Mouse (Mus musculus): ENCODE results near the gene Lgi2. TPM values are rescaled to one million over a fixed set of nuclear protein-coding genes. Genes with fewer than 3 reads are reported as not detected.

Lgi2 gene
- polyA plus RNA-seq, 1 experiment from 2014 or later = 3.8 TPM

DNA sequence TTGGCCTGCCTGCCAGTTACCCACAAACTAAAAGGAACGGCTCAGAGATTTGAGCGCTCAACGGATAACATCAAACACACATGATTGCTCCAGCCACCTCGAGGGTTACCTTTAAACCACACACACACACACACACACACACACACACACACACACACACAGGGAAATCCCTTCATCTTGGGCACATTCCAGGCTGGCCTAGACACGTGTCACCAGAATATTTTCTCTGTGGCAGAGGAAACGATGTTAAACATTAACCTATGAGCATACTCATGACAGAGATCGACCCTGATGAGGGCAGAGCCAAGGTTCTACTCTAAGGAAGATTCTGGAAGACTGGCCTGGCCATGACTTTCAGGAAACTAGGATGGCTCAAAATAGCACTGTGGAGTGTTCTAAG, 29.2 kb downstream of the Lgi2 start:
- no peak overlapping the region for H3K4me2 ChIP-seq
- no peaks in the 10 kb centered on the region for H3K9me3 ChIP-seq (replicated peaks)
- H3K36me3 ChIP-seq = no peaks in the 10 kb centered on the region
- H3K27ac ChIP-seq (ENCODE audit: poor library complexity, severe bottlenecking) = no peak overlapping the region
- no peaks in the 10 kb centered on the region for H3K27me3 ChIP-seq (replicated peaks)
- WGBS = 73% methylated on average over 7 of the region's 7 CpGs
- no peak overlapping the region for H3K9ac ChIP-seq
- ATAC-seq (ENCODE audit: insufficient number of reproducible peaks, low FRiP score) = no peak
- H3K4me1 ChIP-seq (replicated peaks) = peaks cover 22% of the 10 kb centered on the region
- no peak overlapping the region for H3K4me3 ChIP-seq

DNA sequence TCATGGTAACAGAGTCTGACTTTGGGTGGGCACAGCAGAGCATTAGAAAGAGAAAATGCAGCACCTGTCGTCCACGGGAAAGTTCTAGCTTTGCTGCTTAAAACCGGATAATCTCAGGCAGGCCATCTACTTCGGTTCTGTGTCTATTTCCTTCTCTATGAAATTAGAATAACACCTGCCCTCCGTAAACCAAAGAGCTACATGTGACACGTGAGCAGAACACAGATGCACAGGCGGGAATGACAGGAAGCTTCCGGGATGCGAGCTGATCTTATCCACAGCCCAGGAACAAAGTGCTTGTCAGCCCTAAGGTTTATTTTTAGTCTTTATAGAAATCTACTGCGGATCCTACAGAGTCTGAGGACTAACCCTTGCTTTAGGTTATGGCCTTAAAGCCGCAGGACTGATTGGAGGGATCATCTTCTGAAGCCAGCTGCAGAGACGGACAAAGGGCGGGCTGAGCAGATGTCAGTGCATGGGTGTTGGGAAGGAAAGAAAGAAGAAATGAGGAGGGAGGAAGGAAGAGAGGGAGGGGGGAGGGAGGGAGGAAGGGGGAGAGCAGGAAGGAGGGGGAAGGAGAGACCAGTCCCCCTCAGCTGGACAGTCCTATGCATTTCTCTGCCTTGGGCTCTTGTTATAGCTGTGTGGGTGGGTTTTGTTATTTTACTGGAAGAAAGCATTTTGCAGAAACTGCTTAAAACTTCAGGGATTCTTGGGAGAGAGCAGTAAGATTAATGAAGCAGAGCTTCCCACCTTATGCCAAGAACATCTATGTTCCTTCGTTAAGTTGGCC, 31.3 kb downstream of the Lgi2 start:
- H3K27me3 ChIP-seq (replicated peaks) = no peaks in the 10 kb centered on the region
- H3K4me2 ChIP-seq = peak overlapping the region; percentile 32
- H3K9ac ChIP-seq = no peak overlapping the region
- H3K9me3 ChIP-seq (replicated peaks) = no peaks in the 10 kb centered on the region
- no peaks in the 10 kb centered on the region for H3K36me3 ChIP-seq
- WGBS = 45% methylated on average over 14 of the region's 14 CpGs
- H3K4me1 ChIP-seq (replicated peaks) = peaks cover 22% of the 10 kb centered on the region
- H3K4me3 ChIP-seq = no peak overlapping the region
- no peak for ATAC-seq (ENCODE audit: insufficient number of reproducible peaks, low FRiP score)
- H3K27ac ChIP-seq (ENCODE audit: poor library complexity, severe bottlenecking) = no peak overlapping the region

GRCm38 (mm10) chr5:52533705-52534104, 32.6 kb downstream of the Lgi2 start:
- Histone ChIP-seq H3K4me1 (replicated peaks) (peaks cover 29% of the 10 kb centered on the region), H3K36me3 (no peaks in the 10 kb centered on the region), H3K4me2 (no peak overlapping the region), H3K9ac (no peak overlapping the region), H3K27ac (ENCODE audit: poor library complexity, severe bottlenecking) (no peak overlapping the region), H3K4me3 (no peak overlapping the region), H3K27me3 (replicated peaks) (no peaks in the 10 kb centered on the region), H3K9me3 (replicated peaks) (no peaks in the 10 kb centered on the region)
- no peak for ATAC-seq (ENCODE audit: insufficient number of reproducible peaks, low FRiP score)
- WGBS = 61% methylated on average over 9 of the region's 9 CpGs

GRCm38 (mm10) chr5:52528545-52528944, 37.7 kb downstream of the Lgi2 start:
- no peak overlapping the region for H3K27ac ChIP-seq (ENCODE audit: poor library complexity, severe bottlenecking)
- no peaks in the 10 kb centered on the region for H3K36me3 ChIP-seq
- H3K9ac ChIP-seq = no peak overlapping the region
- no peaks in the 10 kb centered on the region for H3K9me3 ChIP-seq (replicated peaks)
- WGBS = 40% methylated on average over 7 of the region's 7 CpGs
- no peak overlapping the region for H3K4me3 ChIP-seq
- no peaks in the 10 kb centered on the region for H3K27me3 ChIP-seq (replicated peaks)
- H3K4me1 ChIP-seq (replicated peaks) = peaks cover 12% of the 10 kb centered on the region; the same call in 1 of the 2 replicates
- H3K4me2 ChIP-seq = no peak overlapping the region
- ATAC-seq (ENCODE audit: insufficient number of reproducible peaks, low FRiP score) = no peak

- no peak overlapping the region for H3K27ac ChIP-seq (ENCODE audit: poor library complexity, severe bottlenecking)
- H3K9ac ChIP-seq = no peak overlapping the region
- no peaks in the 10 kb centered on the region for H3K27me3 ChIP-seq (replicated peaks)
- WGBS = 77% methylated on average over 8 of the region's 8 CpGs
- no peaks in the 10 kb centered on the region for H3K9me3 ChIP-seq (replicated peaks)
- ATAC-seq (ENCODE audit: insufficient number of reproducible peaks, low FRiP score) = no peak
- no peak overlapping the region for H3K4me3 ChIP-seq
- no peaks in the 10 kb centered on the region for H3K36me3 ChIP-seq
- peaks cover 12% of the 10 kb centered on the region; the same call in 1 of the 2 replicates for H3K4me1 ChIP-seq (replicated peaks)
- no peak overlapping the region for H3K4me2 ChIP-seq
Observed at GRCm38 (mm10) chr5:52526324-52526986, 39.8 kb downstream of the Lgi2 start.

GRCm38 (mm10) chr5:52524207-52524606, 42.1 kb downstream of the Lgi2 start:
- Histone ChIP-seq H3K9me3 (replicated peaks) (peaks cover 7% of the 10 kb centered on the region; the same call in 1 of the 2 replicates), H3K4me2 (no peak overlapping the region), H3K9ac (no peak overlapping the region), H3K4me1 (replicated peaks) (peaks cover 9% of the 10 kb centered on the region; the same call in 1 of the 2 replicates), H3K27ac (ENCODE audit: poor library complexity, severe bottlenecking) (no peak overlapping the region), H3K4me3 (no peak overlapping the region), H3K36me3 (no peaks in the 10 kb centered on the region), H3K27me3 (replicated peaks) (no peaks in the 10 kb centered on the region)
- 47% methylated on average over 3 of the region's 3 CpGs for WGBS
- ATAC-seq (ENCODE audit: insufficient number of reproducible peaks, low FRiP score) = no peak

GRCm38 (mm10) chr5:52519921-52520320, 46.3 kb downstream of the Lgi2 start:
- peaks cover 7% of the 10 kb centered on the region; the same call in 1 of the 2 replicates for H3K27me3 ChIP-seq (replicated peaks)
- no peak overlapping the region for H3K4me3 ChIP-seq
- ATAC-seq (ENCODE audit: insufficient number of reproducible peaks, low FRiP score) = no peak
- 0 out of 2 replicates have a peak, but pooled peaks cover 4% of the 10 kb centered on the region for H3K4me1 ChIP-seq (replicated peaks)
- no peak overlapping the region for H3K27ac ChIP-seq (ENCODE audit: poor library complexity, severe bottlenecking)
- 84% methylated on average over 2 of the region's 2 CpGs for WGBS
- no peak overlapping the region for H3K9ac ChIP-seq
- H3K4me2 ChIP-seq = no peak overlapping the region
- peaks cover 7% of the 10 kb centered on the region; the same call in 1 of the 2 replicates for H3K9me3 ChIP-seq (replicated peaks)
- H3K36me3 ChIP-seq = no peaks in the 10 kb centered on the region

DNA sequence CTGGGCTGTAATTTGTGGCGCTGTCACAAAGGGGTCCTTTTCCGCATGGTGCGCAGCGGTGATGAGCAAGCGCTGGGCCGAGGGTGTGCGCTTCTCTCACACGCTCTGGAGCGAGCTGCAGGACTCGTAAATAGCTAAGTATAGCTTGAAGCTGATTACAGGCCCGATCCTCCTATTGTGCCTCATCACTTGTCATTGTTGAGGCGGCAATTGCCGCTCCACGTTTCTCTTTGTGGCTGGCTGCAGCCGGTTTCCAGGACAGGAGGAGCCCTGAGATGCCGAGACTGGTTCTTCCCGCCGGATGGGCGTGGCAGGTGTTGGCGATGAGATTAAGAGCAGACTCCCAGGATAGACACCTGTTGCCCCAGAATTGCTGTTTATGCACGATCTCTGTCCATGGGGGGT, 50.2 kb downstream of the Lgi2 start:
- 0 out of 2 replicates have a peak, but pooled peaks cover 4% of the 10 kb centered on the region for H3K4me1 ChIP-seq (replicated peaks)
- no peak overlapping the region for H3K27ac ChIP-seq (ENCODE audit: poor library complexity, severe bottlenecking)
- H3K9ac ChIP-seq = peak overlapping the region; percentile 2; the same call in 1 of the 2 replicates
- H3K27me3 ChIP-seq (replicated peaks) = peaks cover 7% of the 10 kb centered on the region; the same call in 1 of the 2 replicates
- no peaks in the 10 kb centered on the region for H3K36me3 ChIP-seq
- WGBS = 21% methylated on average over 21 of the region's 21 CpGs
- H3K4me2 ChIP-seq = peak overlapping the region; percentile 64
- peak overlapping the region; percentile 35 for H3K4me3 ChIP-seq
- ATAC-seq (ENCODE audit: insufficient number of reproducible peaks, low FRiP score) = no peak
- H3K9me3 ChIP-seq (replicated peaks) = peaks cover 7% of the 10 kb centered on the region; the same call in 1 of the 2 replicates

GRCm38 (mm10) chr5:52515246-52516021, 50.8 kb downstream of the Lgi2 start:
- Histone ChIP-seq H3K4me3 (peak overlapping the region; percentile 35), H3K36me3 (no peaks in the 10 kb centered on the region), H3K4me2 (peak overlapping the region; percentile 64), H3K4me1 (replicated peaks) (0 out of 2 replicates have a peak, but pooled peaks cover 4% of the 10 kb centered on the region), H3K9me3 (replicated peaks) (peaks cover 7% of the 10 kb centered on the region; the same call in 1 of the 2 replicates), H3K27ac (ENCODE audit: poor library complexity, severe bottlenecking) (no peak overlapping the region), H3K9ac (no peak overlapping the region; the same call in 1 of the 2 replicates), H3K27me3 (replicated peaks) (peaks cover 7% of the 10 kb centered on the region; the same call in 1 of the 2 replicates)
- 32% methylated on average over 22 of the region's 22 CpGs for WGBS
- no peak for ATAC-seq (ENCODE audit: insufficient number of reproducible peaks, low FRiP score)

- Histone ChIP-seq H3K4me1 (replicated peaks) (peaks cover 14% of the 10 kb centered on the region), H3K27ac (ENCODE audit: poor library complexity, severe bottlenecking) (no peak overlapping the region), H3K4me3 (no peak overlapping the region), H3K4me2 (no peak overlapping the region), H3K9ac (no peak overlapping the region), H3K9me3 (replicated peaks) (no peaks in the 10 kb centered on the region), H3K36me3 (no peaks in the 10 kb centered on the region), H3K27me3 (replicated peaks) (no peaks in the 10 kb centered on the region)
- 67% methylated on average over 3 of the region's 3 CpGs for WGBS
- ATAC-seq (ENCODE audit: insufficient number of reproducible peaks, low FRiP score) = no peak
Observed at GRCm38 (mm10) chr5:52511089-52511488, 55.2 kb downstream of the Lgi2 start.

DNA sequence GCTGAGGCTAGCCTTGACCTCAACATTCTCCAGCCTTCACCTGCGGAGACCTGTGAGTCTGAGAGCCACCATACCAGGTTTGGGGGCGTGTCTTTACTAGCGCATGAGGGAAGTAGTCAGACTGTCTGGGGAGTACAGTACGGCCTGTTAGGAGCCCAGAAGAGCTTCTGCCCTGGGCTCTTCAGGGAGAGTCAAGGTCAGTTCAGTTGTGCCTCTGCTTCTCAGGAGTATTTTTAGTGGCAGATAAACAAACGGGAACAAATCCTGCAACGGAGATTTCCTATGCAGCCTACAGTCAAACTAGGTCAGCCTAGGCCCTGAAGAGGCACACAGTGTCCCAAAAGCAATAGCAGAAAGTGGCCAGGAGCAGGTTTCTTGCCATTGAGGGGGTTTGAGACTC, 56.8 kb downstream of the Lgi2 start:
- Histone ChIP-seq H3K27me3 (replicated peaks) (no peaks in the 10 kb centered on the region), H3K27ac (ENCODE audit: poor library complexity, severe bottlenecking) (peak overlapping the region; percentile 69), H3K9me3 (replicated peaks) (no peaks in the 10 kb centered on the region), H3K4me2 (no peak overlapping the region), H3K9ac (no peak overlapping the region), H3K4me3 (no peak overlapping the region), H3K4me1 (replicated peaks) (peaks cover 12% of the 10 kb centered on the region), H3K36me3 (no peaks in the 10 kb centered on the region)
- ATAC-seq (ENCODE audit: insufficient number of reproducible peaks, low FRiP score) = no peak
- 53% methylated on average over 6 of the region's 6 CpGs for WGBS

All from heart, embryonic 12.5 days (tissue).